Mouse (Mus musculus) ES-CJ7 (cell line): ENCODE measurements at regions not wholly inside any gene's neighbourhood (a gene's known extent, or its start where the extent isn't known, plus 50 kb on each side); places are given as distances from the start of the nearest gene placed in this dataset.

ENCODE experiments used
- DNase-seq: peaks from one replicate; pipeline ENCODE4 v3.0.0; 2011; ENCODE audit warnings: low read depth, low spot score

DNA sequence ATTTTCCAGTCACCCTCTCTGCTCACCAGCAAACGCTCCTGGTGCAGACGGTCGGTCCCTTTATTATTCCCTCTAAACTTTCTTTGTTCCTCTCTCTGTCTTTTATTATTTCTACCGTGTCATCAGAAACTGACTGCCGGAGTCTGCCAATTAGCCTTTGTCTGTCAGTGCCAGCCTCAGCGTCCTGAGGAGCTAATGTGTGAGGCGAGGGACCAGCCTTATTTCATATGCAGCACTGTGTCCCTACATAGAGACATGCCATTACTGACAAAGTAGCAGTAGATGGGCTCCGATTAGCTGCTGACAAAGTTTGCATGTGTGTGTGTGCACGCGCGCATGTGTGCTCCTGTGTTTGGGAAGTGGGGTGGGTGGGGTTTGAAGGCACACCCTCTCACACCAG lies 82.6 kb upstream of the Zfp64 start:
- no peak for DNase-seq

DNA sequence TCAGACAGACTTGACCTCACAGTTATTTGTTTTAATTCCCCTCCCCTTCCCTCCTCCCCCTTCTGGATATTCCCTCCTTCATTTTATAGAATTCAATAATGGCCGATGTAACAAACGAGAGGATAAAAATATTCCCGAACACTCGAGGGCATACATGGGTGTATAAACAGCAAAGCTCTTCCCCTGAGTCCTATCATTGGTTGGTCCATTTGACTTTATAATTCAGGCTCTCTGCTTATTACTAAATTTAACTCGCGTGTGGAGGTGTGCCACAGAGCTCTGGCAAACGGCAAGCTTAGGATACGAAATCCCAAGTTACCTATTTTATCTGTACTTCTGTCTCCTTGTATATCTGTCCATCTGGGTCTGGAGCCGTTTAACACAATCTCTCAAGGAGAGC lies 82.1 kb upstream of the Zfp64 start:
- DNase-seq = no peak

- DNase-seq = peak; percentile 66
Observed at GRCm38 (mm10) chr2:169035315-169035714, 79.9 kb upstream of the Zfp64 start.

DNA sequence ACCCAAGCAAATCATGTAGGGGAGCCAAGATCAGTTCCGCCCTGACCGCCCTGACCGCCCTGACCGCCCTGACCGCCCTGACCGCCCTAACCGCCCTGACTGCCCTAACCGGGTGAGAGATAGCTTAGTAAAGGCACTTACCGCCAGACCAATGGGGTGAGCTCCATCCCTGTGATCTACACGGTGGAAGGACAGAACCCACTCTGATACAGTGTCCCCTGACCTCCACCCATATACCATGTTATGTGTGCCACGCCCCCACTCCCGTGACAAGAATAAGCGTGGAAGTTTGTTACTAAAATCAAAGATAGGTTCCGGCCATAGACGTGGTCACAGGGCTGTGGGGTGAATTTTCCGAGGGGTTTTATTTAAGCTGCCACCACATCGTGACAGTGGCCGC lies 78.6 kb upstream of the Zfp64 start:
- DNase-seq = no peak

DNA sequence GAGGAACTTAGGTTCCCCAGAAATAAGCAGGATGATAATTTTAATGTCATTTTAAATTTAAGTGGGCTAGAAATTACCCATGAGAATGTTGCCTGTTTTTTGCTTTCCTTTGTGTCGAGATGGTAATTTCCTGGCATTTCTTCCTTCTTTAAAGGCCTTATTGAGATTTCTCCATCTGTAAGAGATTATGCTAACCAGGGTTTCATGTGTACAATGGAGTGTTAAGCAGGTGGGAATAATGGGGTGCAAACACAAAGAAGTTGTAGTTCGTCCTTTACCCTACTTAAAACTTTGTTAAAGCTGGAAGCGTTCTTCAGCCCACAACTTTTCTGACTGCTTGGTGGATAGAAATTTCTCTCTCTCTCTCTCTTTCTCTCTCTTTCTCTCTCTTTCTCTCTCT lies 77.8 kb upstream of the Zfp64 start:
- DNase-seq = no peak

GRCm38 (mm10) chr2:169028531-169029114 lies 73.2 kb upstream of the Zfp64 start:
- peak; percentile 61 for DNase-seq

GRCm38 (mm10) chr2:169019037-169019436 lies 63.6 kb upstream of the Zfp64 start:
- DNase-seq = no peak

DNA sequence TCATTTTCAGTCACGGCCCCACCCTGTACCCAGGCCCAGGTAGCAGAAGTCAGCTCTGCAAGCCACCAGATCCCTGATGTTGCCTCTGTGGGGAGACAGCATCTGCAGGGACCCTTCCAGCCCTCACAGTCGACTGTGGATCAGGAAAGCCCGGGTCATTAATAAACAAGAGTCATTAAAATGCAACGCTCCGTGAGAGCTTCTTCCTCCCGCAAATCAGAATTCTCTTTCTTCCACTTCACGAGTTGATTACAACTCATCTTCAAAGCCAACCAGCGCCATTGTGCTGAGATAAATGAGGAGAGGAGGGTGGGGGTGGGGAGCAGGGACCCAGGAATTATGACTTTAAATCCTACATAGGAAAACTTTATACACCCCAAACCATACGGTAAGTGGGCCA lies 54.9 kb upstream of the Zfp64 start:
- DNase-seq = no peak

DNA sequence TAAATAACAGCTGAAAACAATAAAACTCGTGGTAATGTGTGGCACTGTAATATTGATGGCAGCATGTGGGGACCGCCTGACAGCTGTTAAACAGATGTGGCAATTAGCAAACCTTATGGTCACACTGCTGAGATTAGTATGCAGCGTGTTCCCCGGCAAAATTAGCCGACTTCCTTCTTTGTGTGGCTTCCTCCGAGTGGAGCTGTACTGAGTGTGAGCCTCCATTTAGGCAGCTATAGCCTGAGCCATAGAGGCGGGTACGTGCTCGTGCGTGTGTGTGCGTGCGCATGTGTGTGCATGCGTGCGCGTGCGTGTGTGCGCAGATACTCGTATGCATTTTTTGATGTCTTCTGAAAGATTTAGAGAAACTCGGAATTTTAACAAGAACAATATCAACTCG lies 53.4 kb upstream of the Zfp64 start:
- peak; percentile 57 for DNase-seq

DNA sequence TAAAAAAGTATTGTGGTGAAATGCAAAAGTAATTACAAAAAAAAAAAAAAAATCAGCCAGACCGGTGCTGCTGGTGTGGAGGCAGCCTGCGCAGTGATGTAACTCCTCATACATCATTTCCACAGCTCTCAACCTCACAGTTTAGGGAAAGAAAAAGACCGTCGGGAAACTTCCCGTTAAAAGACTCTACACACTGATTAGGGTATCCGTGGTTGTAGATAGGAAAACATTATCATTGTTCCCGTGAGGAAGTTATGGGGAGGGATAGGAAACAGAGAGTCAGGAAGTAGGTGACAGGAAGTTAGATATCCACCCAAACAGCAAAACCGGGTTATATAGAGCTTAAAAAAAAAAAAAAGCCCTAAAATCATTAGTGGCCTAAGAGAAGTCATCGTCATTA lies 52.9 kb upstream of the Zfp64 start:
- no peak for DNase-seq

GRCm38 (mm10) chr2:169006549-169006948 lies 51.2 kb upstream of the Zfp64 start:
- DNase-seq = peak; percentile 94

DNA sequence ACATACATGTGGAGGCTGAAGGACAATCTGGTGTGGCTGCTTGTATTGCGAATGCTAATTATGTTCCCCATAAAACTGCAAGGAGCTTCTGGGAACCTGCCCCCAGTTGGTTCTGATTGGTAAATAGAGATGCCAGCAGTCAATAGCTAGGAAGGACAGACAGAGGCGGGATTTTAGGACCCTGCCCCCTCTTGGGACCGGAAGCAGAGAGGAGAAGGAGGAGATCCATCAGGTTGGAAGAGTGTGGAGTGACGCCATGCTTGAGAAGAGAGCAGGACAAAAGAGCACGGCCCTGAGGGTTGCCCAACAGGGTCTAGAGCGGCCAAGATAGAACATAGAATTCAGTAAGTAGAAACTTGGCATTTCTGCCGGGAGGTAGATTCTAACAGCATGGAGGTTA lies 50.4 kb upstream of the Zfp64 start:
- peak; percentile 90 for DNase-seq
